Mouse (Mus musculus) liver, adult 2 months (tissue): ENCODE data around the gene Ddx39.

Experiments
- CTCF ChIP-seq: fragments of 200-500 bp; IDR thresholded peaks from 2 replicates; pipeline ENCODE4 v1.5.1; 2011; ENCODE audit warnings: low read depth, low read length, control low read depth
- POLR2A ChIP-seq: fragments of 200-500 bp; IDR thresholded peaks from 2 replicates; pipeline ENCODE4 v1.6.1; 2011; ENCODE audit warnings: low read length, control low read depth; ENCODE audit not compliant: insufficient read depth; ENCODE audit errors: extremely low read depth

DNA sequence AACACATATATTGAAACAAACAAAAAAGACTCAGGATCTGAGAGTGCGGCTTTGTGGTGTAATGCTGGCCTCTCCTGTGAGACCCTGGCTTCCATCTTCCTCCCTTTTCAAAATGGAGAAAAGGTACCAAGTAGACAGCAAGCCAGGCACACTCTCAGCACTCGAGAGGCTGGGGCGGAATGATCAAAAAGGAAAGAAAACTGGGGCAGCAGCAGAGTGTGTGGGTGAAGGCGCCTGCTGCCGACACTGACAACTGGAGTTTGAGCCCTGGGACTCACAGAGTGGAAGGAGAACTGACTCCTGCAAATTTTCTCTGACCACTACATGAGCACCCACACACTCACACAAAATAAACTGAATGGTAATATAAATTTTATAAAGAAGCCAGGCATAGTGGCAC is 40.5 kb upstream of the Ddx39 start:
- TF ChIP-seq CTCF (no peak), POLR2A (no peak)
